Mouse (Mus musculus) forebrain, embryonic 14.5 days (tissue): ENCODE data around the gene Phxr2. TPM values are rescaled to one million over a fixed set of nuclear protein-coding genes. Genes with fewer than 3 reads are reported as not detected.

Experiments used
- ATAC-seq: fragments of 200-750 bp; cut with Nextera tagmentation; 2 replicates; pipeline ENCODE4 v1.8.0; 2017; ENCODE audit warnings: mild to moderate bottlenecking, moderate library complexity
- DNase-seq: peaks from one replicate; pipeline ENCODE4 v3.0.0-alpha.2; 2015; ENCODE audit warnings: low spot score
- H3K27ac ChIP-seq: fragments of 300-500 bp; sonication (generic); 2 replicates; pipeline ENCODE4 v1.5.1; 2014; ENCODE audit warnings: low read depth, mild to moderate bottlenecking, control low read depth, low read length, moderate library complexity
- H3K27me3 ChIP-seq: fragments of 300-500 bp; sonication (generic); replicated peaks from 2 replicates; pipeline ENCODE4 v1.6.1; 2014; ENCODE audit warnings: low read length, control low read depth, mixed read lengths; ENCODE audit not compliant: control insufficient read depth, insufficient read depth
- H3K36me3 ChIP-seq: fragments of 300-500 bp; sonication (generic); 2 replicates; pipeline ENCODE4 v1.6.1; 2014; ENCODE audit warnings: low read length, control low read depth; ENCODE audit not compliant: control insufficient read depth, insufficient read depth
- H3K4me1 ChIP-seq: fragments of 300-500 bp; sonication (generic); 2 replicates; pipeline ENCODE4 v1.6.1; 2014; ENCODE audit warnings: antibody characterized with exemption, low read length, control low read depth; ENCODE audit not compliant: control insufficient read depth, insufficient read depth
- H3K4me2 ChIP-seq: fragments of 300-500 bp; sonication (generic); 2 replicates; pipeline ENCODE4 v1.6.1; 2014; ENCODE audit warnings: mild to moderate bottlenecking, control low read depth, low read length
- H3K4me3 ChIP-seq: fragments of 300-500 bp; sonication (generic); 2 replicates; pipeline ENCODE4 v1.5.1; 2014; ENCODE audit warnings: low read depth, low read length, control low read depth
- H3K9ac ChIP-seq: fragments of 300-500 bp; sonication (generic); 2 replicates; pipeline ENCODE4 v1.6.1; 2014; ENCODE audit warnings: mild to moderate bottlenecking, low read length, control low read depth, moderate library complexity
- H3K9me3 ChIP-seq: fragments of 300-500 bp; sonication (generic); replicated peaks from 2 replicates; pipeline ENCODE4 v1.6.1; 2016; ENCODE audit warnings: low read length, control low read depth, mixed read lengths; ENCODE audit not compliant: control insufficient read depth
- WGBS: fragments of 180-500 bp; shearing (Covaris S2); extraction: QIAGEN DNeasy Blood & Tissue Kit; methylation state at CpG from one replicate; pipeline ENCODE4 v1.1.7; 2014; 5-methylcytosine and 5-hydroxymethylcytosine counted together
- polyA plus RNA-seq: library from polyadenylated mRNA; unstranded; fragments of >200 nt; fragmentation: Nextera tagmentation; extraction: Ambion mirVana; gene quantifications from 2 replicates; pipeline ENCODE4 v1.2.1, GENCODE M21; 2014

Gene Phxr2
- polyA plus RNA-seq, 1 experiment from 2014 or later = not detected

DNA sequence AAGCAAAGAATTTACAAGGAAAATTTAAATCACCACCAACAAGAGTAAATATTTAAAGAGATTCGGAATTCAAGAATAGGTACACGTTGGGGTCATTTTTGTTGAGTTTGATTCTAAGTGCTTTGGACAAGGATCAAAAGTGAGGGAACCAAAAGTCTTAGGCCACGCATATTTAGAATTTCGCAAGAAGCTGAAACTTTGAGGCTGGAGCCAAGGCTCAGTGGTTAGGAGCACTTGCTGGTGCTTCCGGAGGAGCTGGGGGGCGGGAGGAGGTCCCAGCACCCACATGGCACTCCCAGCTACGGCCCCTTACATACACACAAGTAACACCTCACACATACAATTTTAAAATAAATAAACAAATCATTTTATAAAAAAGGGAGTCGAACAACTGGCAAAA is 20.5 kb upstream of the Phxr2 start:
- Histone ChIP-seq H3K4me2 (no peak overlapping the region), H3K27ac (no peak overlapping the region), H3K4me3 (no peak overlapping the region), H3K36me3 (peaks cover 17% of the 10 kb centered on the region; the same call in 1 of the 2 replicates), H3K9ac (no peak overlapping the region), H3K9me3 (no peaks in the 10 kb centered on the region), H3K4me1 (no peaks in the 10 kb centered on the region), H3K27me3 (no peaks in the 10 kb centered on the region)
- WGBS = 93% methylated on average over 8 of the region's 8 CpGs
- ATAC-seq (no peak), DNase-seq (no peak)

DNA sequence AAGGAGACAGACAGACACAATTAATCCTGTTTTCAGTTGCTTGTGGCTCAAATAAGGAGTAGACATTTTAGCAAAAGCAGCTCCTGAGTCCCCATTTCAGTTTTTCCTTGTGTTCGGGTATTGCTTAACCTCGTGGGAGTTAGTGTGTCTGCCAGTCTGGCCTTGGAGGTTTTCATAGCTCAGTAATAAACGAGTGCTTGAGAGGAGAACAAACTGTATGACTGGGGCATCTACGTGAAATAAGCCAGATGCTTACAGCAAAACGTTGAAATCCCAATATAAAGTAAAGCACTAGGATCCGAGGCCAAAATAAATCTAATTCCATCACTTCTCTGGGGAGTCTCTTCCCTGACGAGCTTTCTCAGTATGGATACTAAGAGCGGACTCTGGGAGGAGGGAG is 19.5 kb upstream of the Phxr2 start:
- H3K4me2 ChIP-seq = no peak overlapping the region

DNA sequence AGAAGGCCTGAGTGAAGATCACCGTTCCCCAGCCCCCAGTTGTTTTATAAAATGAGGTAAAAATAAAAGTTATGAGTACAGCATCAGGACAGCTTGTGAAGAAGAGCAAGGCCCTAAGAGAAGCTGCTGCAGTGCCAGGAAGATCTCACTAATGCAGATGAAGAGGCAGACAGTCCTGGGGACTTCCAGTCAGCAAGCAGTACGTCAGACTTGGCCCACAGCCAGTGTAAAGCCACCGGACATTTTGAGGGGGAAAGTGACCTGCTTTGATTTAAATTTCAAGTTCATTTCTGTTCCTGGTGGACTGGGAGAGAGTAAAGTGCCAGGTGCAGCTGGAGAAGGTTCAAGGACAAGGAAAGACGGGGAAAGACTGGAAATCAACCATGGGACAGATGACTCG is 10.2 kb upstream of the Phxr2 start:
- no peak for ATAC-seq
- no peaks in the 10 kb centered on the region for H3K9me3 ChIP-seq

More for the DNA sequence above, 19.5 kb upstream of the Phxr2 start:
- Histone ChIP-seq H3K9me3 (no peaks in the 10 kb centered on the region), H3K27me3 (no peaks in the 10 kb centered on the region), H3K4me3 (no peak overlapping the region), H3K9ac (no peak overlapping the region), H3K36me3 (peaks cover 16% of the 10 kb centered on the region; the same call in 1 of the 2 replicates), H3K4me1 (no peaks in the 10 kb centered on the region), H3K27ac (no peak overlapping the region)
- ATAC-seq = no peak
- 87% methylated on average over 8 of the region's 8 CpGs for WGBS
- DNase-seq = no peak

DNA sequence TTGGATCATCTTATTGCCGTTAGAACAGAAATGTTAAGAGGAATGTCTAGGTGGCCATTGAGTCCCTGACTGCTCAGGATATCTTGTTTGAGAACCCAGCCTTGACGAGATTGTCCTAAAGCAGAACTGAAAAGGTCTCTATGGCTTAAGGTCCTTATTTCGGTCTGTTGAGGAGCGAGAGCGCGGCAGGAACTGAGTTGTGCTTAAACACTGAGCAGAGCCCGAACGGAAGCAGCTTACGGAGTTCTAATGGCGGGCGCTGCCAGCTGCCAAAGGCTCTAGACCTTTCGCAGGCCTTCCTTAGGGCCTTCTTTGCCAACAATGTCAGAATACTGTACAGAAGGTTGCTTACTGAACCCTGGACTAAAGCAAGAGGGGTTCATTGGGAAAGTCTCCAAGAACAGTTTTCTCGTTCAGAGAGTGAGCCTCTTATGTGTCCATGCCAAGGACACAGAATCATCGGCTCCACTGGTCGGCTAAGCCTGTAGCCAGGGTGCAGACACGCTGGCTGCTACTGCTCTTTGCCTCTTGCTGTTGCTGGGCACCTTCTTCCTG is 7.3 kb upstream of the Phxr2 start:
- no peak overlapping the region for H3K9ac ChIP-seq
- DNase-seq = no peak
- no peak overlapping the region for H3K27ac ChIP-seq
- no peak overlapping the region for H3K4me2 ChIP-seq
- no peak for ATAC-seq
- H3K9me3 ChIP-seq = no peaks in the 10 kb centered on the region
- H3K4me1 ChIP-seq = no peaks in the 10 kb centered on the region
- WGBS = 95% methylated on average over 16 of the region's 16 CpGs
- H3K4me3 ChIP-seq = no peak overlapping the region
- peaks cover 23% of the 10 kb centered on the region; the same call in 1 of the 2 replicates for H3K36me3 ChIP-seq
- no peaks in the 10 kb centered on the region for H3K27me3 ChIP-seq

More for the DNA sequence above, 10.2 kb upstream of the Phxr2 start:
- Histone ChIP-seq H3K4me1 (no peaks in the 10 kb centered on the region), H3K9ac (no peak overlapping the region), H3K4me3 (no peak overlapping the region), H3K36me3 (peaks cover 18% of the 10 kb centered on the region; the same call in 1 of the 2 replicates), H3K27me3 (no peaks in the 10 kb centered on the region), H3K4me2 (no peak overlapping the region), H3K27ac (no peak overlapping the region)
- WGBS = 69% methylated on average over 5 of the region's 5 CpGs
- DNase-seq = peak; percentile 17

DNA sequence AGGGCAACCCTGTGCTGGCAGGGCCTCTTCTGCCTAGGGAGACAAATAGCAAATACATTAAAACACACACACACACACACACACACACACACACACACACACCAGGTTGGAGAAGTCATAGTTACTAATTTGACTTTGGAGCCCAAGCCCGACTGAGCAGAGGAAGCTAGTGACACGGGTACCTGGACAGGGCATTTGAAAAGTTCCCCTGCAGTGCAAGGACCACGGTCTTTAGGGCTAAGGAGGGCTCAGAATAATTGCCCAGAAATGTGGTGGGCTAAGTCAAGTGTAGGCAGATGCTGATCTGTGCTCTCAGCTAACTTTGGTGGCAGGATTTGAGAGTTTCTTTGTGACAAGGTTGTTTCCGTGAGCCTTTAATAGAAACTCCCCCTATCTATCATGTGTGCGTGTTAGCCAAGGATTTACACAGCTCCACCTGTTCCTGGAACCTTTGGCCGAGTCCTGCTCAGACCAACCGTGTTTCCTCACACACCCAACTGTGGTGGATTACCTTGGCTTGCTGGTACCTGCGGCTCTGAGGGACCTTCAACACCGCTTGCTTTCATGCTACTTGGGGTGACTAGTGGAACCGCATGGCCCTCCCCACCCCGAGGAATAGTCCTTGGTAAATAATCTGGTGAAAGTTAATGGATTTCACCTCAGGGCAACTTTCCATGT is 6.6 kb upstream of the Phxr2 start:
- Histone ChIP-seq H3K4me3 (no peak overlapping the region), H3K9ac (no peak overlapping the region), H3K36me3 (peaks cover 28% of the 10 kb centered on the region; the same call in 1 of the 2 replicates), H3K27ac (no peak overlapping the region), H3K9me3 (no peaks in the 10 kb centered on the region), H3K4me2 (no peak overlapping the region), H3K27me3 (no peaks in the 10 kb centered on the region), H3K4me1 (no peaks in the 10 kb centered on the region)
- WGBS = 94% methylated on average over 11 of the region's 11 CpGs
- ATAC-seq (0 out of 2 replicates have a peak, but pooled peaks have one; percentile 19), DNase-seq (no peak)

DNA sequence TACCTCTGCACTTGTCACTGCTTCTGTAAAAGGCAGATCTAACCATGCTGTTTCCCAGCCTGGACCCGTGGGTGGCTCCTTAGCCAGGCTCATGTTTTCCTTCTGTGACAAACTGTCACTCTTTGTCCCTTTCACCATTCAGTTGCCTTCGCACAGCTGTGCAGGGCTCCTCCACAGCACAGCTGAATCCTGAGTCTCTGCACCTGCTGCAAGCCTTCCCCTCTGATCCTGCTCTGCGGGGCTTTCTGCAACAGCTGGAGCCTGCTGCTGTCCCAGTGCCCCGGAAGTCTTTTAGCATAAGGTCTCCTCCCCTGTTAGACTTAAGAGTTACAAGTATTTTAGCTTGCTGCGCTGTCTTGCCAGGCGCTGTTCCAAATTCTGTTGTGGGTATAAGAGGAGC is 6.1 kb upstream of the Phxr2 start:
- H3K27me3 ChIP-seq = no peaks in the 10 kb centered on the region
- H3K4me3 ChIP-seq = no peak overlapping the region
- peaks cover 32% of the 10 kb centered on the region; the same call in 1 of the 2 replicates for H3K36me3 ChIP-seq
- no peaks in the 10 kb centered on the region for H3K9me3 ChIP-seq
- H3K27ac ChIP-seq = no peak overlapping the region
- H3K9ac ChIP-seq = no peak overlapping the region
- WGBS = 75% methylated on average over 6 of the region's 6 CpGs
- H3K4me2 ChIP-seq = no peak overlapping the region
- H3K4me1 ChIP-seq = no peaks in the 10 kb centered on the region
- ATAC-seq (peak; percentile 61), DNase-seq (peak; percentile 46)

DNA sequence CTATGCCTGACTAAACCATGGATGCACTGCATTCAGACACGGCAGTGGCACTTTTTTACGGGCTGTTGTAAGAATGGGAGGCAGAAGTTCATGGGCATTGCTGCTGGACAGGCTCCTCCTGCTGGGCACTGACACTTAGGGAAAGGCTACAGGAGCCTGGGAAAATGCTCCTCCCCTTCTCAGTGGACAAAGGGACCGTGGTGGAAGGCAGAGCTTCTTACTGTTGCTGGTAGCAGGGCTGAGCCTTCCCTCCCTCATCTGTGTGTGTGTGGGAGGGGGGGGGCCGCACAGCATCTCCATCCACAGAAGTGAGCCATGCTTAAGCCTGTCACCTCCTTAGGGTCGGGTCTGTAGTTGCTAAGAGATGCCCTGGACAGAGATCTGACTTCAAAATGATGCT is 5.2 kb upstream of the Phxr2 start:
- no peaks in the 10 kb centered on the region for H3K27me3 ChIP-seq
- H3K36me3 ChIP-seq = peaks cover 37% of the 10 kb centered on the region; the same call in 1 of the 2 replicates
- H3K9ac ChIP-seq = no peak overlapping the region
- H3K4me1 ChIP-seq = no peaks in the 10 kb centered on the region
- H3K4me3 ChIP-seq = no peak overlapping the region
- no peak for ATAC-seq
- no peaks in the 10 kb centered on the region for H3K9me3 ChIP-seq
- DNase-seq = no peak
- H3K4me2 ChIP-seq = no peak overlapping the region
- H3K27ac ChIP-seq = no peak overlapping the region
- WGBS = 54% methylated on average over 5 of the region's 5 CpGs

DNA sequence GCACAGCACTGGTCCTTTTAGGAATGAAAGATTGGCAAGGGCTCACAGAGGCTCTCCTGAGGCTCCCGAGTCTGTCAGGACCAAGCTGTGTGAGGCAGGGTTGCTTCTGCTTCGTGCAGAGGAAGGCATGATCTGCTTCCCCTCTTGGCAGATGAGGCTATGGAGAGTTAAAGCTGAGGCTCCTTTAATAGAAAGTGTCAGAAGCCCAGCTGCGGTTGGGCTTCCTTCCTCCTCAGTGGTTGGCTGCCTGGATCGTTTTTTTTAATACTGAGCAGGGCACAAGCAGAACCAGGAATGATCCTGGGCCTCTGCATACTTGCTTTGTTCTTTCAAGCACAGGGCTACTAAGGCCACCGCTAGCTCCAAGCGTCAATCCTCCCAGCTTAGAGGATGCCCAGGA is 4.5 kb upstream of the Phxr2 start:
- Histone ChIP-seq H3K4me3 (no peak overlapping the region), H3K27me3 (no peaks in the 10 kb centered on the region), H3K36me3 (peaks cover 37% of the 10 kb centered on the region; the same call in 1 of the 2 replicates), H3K9me3 (no peaks in the 10 kb centered on the region), H3K4me2 (no peak overlapping the region), H3K4me1 (no peaks in the 10 kb centered on the region), H3K27ac (no peak overlapping the region), H3K9ac (no peak overlapping the region)
- no peak for ATAC-seq
- no peak for DNase-seq
- 44% methylated on average over 6 of the region's 6 CpGs for WGBS

DNA sequence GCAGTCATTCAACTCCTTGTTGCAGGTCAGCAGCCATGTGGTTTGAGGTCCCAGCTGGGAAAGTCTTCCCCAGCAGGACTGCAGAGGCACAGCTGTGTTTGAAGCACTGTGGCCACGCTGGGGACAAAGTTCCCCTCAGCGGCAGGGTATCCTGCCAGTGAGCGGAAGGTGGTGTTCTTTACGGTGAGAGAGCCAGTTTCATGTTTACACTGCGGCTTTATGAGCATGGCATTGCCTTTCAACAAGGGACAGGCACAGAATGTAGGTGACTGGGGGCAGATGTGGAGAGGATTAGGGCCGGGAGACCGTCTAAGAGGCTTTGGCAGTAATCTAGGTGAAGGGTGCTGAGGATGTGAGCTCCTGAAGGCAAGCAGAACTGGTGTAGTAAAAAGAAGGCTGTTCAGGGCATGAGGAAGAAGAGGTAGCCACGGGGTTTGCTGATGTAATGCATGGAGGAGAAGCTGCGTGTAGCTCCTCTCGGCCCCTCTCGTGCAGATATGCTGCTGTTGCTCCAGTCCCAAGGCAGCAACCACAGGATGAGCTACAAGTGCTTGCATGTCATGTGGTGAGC is 1.7 kb upstream of the Phxr2 start:
- ATAC-seq (no peak), DNase-seq (no peak)
- 84% methylated on average over 11 of the region's 11 CpGs for WGBS
- H3K27ac ChIP-seq = no peak overlapping the region
- H3K4me2 ChIP-seq = no peak overlapping the region
- no peaks in the 10 kb centered on the region for H3K27me3 ChIP-seq
- no peaks in the 10 kb centered on the region for H3K9me3 ChIP-seq
- H3K36me3 ChIP-seq = peaks cover 25% of the 10 kb centered on the region; the same call in 1 of the 2 replicates
- H3K4me1 ChIP-seq = no peaks in the 10 kb centered on the region
- no peak overlapping the region for H3K4me3 ChIP-seq
- H3K9ac ChIP-seq = no peak overlapping the region
